Mouse (Mus musculus) thymus, postnatal 10 days (tissue): ENCODE data around the gene Casp9.

Experiments
- DNase-seq, 2 experiments: peaks; one replicate each; pipeline ENCODE4 v3.0.0; 2021; ENCODE audit warnings: low spot score in 2 of 2

Gene Casp9

DNA sequence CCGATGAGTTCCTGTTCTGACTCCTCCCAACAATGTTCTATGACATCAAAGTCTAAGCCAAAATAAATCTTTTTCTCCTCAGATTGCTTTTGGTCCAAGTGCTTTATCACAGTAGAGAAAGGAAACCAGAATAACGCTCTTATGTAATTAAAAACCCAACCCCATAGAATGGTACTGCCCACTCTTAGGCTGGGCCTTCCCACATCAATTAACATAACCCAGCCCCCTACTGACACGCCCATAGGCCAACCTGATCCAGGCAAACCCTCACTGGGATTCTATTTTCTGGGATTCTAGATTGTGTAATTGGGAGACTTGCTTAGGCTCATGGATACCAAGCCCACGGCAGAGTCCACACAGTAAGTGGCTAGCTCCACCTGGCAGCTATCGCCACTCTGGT, 71.6 kb downstream of the Casp9 start:
- DNase-seq: no peak
